Mouse (Mus musculus): ENCODE results near the gene Stmn3.
A peak's percentile ranks its signal among the peaks of the same experiment; 100 is the strongest.

Stmn3 gene

DNA sequence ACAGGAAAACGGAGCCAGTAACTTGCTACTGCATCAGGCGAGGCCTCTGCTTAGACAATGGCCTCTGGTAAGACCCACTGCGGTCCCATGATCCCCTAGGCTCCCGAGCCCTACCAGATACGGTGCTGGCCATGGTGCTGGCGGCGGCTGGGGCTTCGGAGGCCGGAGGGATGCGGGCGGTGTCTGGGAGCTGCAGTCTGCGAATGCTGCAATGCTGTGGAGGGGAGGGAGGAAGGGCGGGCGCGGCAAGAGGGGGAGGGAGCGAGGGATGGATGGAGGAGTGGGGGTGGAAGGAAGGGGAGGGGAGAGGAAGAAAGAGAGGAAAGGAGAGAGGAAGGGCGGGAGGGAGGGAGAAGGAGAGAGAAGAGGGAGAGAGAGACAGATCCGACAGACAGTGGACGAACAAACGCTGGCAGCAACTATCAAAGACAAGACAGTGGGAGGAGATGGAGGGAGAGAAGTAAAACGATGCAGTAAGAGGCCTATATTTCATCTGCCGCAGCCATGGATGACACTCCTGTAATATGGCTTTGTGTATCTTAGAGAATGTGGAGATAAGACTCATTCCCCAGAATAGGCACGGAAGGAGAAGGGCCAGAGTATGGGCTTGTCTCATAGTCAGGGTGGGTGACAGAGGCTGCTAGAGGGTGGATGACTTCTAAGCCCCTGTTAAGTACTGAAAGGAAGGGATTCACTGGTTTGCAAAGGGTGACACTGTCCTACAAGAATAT is at the start of gene Stmn3:
TSS of gene Stmn3 (minus strand) at position 421 of the 731 bp plus-strand sequence.
- DNase-seq (ENCODE audit: low read depth): peak; percentile 11

DNA sequence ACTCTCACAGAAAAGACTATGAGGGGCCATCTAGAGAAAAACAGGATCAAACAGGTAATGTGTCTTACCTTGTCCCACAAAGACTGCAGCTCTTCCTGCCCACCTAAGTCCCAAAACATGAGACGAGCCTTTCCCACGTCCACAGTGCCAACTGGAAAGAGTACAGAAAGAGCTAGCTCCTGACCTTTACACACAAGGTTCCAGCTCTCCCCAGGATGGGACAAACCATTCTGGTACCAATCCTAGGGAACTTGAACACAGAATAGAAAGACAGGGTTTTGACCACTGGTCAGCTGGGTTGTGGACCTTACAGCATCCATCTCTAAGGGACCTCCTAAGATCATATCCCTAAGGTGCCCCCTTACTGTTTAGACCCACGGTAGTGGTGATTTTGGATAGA is 49.6 kb upstream of the Stmn3 start:
- DNase-seq (ENCODE audit: low read depth): no peak

DNA sequence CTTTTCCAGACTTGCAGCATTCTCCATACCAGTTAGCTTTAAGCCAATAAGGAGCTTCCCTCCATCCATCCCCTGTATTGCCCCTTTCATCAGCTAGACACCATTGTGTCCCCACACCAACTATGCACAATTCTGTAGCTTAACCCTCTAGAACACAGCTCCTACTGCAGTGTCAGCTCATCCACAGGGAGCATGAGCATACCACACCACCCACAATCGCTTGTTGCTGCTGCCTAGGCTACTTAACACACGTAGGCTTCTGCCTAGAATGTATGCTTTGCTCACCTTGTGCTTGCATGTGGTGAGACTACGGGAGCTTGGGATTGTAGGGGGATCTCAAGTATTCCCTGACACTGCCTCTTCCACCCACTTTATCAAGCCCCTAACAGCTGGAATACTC is 42.5 kb upstream of the Stmn3 start:
- DNase-seq (ENCODE audit: low read depth): no peak

DNA sequence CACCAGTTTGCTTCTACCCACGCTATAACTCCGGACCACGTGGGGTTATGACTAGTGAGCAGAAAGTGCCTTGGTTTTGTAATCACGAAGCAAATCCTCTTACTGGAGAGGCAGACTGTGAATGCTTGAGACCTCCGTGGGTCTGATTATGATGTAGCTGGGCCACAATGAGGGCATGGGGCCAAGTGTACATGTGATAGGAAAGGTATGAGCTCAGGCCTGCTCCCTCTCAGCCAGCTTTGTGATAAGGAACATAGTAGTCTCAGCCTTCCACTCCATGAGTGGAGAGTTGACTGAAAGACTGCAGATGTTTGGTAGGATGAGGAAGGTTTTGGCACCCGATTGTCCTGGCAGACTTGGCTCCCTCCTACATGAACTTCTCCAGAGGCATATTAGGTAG is 28.5 kb upstream of the Stmn3 start:
- DNase-seq (ENCODE audit: low read depth): no peak

DNA sequence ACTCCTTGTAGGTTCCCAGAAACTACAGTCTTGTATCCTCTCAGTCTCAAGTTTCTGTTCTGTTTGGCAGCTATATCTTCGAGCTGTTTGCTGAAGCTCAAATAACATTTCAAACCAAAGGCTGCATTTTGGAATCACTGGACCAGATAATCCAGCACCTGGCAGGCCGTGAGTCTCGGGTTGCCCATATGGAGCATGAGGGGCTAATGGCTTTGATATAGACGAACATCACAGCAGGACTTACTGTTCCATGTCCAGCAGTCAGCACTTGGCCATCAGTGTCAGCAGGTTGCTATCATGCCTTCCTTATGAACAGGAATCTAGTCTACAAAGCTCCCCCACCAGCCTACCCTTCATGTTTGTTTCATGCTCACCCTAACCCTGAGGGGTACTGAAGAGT is 26.1 kb upstream of the Stmn3 start:
- DNase-seq (ENCODE audit: low read depth): no peak

DNA sequence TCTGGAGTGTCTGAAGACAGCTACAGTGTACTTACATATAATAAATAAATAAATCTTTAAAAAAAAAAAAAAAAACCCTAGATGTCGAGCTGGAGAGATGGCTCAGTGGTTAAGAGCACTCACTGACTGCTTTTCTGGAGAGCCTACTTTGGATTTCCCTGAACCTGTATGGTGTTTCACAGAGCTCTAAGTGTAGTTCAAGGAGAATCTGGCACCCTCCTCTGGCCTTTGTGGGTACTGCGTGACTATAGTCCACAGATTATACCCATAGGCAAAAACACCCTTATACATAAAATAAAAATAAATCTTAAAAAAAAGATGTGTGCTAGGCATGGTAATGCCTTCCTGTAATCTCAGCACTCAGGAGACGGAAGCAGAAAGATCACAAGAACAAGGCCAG is 19.7 kb upstream of the Stmn3 start:
- peak; percentile 88 for DNase-seq (ENCODE audit: low read depth)

DNA sequence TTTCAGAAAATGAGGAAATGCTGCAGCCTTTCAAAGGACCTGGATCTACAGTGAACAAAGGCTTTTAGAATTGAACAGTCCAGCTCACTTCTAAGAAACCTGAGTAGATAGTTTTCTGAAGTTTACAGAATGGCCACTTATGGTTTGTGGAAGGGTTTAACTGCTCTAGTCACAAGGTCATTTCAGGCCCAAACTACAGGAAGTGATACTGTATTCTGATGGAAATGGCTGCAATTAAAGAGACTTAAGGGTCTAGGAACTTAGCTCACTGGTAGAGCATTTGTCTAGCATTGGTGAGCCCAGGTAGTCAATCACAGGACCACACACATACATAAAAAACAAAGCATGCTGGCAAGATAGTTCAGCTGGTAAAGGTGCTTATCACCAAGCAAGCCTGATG is 18.2 kb upstream of the Stmn3 start:
- no peak for DNase-seq (ENCODE audit: low read depth)

DNA sequence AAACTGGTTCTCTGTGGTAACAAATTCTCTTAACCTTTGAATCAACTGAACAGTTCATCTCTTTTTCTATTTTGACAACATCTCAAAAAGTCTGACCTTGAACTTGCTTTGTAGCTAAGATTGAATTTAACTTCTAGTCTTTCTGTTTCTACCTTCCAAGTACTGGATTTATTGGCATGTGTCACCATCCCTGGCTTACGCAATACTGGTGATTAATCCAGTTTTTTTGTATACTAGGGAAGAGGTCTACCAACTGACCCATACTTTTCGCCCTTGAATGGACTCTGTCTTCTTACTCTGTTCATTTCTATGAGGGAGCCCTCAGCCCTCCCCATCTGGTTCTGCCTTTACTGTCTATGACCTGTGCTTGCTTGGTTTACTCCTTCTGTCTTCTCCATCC is 11.8 kb upstream of the Stmn3 start:
- DNase-seq (ENCODE audit: low read depth): peak; percentile 66

DNA sequence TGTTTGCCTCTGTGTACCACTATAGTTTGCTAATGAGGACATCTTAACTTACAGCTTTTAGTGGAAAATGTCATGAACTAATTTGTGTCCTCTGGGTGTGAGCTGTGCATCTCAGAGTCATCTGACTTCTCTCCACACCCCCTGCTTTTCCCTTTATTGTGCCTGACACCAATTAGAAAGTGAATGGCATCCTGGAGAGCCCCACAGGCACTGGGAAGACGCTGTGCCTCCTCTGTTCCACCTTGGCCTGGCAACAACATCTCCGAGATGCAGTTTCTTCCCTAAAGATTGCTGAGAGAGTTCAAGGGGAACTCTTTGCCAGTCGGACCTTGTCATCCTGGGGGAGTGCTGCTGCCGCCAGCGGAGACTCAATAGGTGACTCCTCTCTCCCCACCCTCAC is 7.8 kb upstream of the Stmn3 start:
- no peak for DNase-seq (ENCODE audit: low read depth)

DNA sequence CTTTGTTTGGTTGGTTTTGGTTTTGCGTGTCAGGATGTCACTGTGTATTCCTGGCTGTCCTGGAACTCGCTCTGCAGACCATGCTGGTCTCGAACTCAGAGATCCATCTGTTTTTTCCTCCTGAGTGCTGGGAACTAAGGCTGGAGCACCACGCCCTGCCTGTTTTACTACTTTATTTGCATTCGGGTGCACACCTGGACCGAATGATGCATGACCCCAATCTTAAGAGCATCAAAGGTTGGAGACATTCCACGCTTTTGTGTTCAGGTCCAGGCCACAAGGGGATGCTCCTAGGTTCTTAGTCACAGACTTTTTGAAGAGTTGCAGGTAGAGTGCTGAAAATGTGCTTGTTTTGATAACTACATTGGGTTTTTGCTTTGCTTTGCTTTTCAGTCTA is 5.8 kb upstream of the Stmn3 start:
- DNase-seq (ENCODE audit: low read depth): no peak

DNA sequence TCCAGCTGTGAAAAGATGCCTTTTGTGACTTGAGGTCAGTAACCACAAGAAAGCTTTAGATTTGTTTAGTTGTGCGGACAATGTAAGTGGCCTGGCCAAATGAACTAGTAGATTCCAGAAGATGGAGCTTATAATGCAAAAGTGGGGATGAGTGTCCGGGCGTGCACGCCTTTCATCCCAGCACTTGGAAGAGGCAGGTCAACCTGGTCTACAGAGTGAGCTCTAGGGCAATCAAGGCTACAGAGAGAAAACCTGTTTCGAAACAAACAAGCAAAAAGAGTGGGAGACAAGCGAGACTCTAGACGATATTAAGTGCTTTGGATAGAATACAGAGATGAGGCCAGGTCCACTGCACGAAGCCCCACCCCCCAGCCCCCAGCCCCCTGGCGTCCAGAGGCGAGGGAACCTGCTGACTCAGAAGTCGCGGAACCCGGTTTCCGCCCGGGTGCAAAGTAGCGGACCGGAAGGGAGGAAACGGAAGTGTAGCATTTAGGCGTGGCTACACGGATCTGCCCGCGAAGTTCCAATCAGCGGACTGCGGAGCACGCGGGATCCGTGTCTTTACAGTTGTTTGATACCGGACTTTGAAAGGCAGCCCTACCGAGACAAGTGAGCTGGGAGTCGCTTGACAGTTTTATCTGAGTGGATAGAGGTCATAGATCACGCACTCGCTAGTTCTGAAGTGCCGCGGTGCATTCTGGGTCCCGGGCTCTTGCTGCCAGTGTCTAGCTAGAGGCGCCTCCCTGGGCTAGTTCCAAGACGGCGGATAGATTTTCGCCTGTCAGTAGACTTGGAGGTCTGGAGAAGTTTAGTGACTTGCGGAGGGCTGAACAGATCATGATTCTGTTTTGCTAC is 5.2 kb upstream of the Stmn3 start, which contains the start of gene Rtel1:
TSS of gene Rtel1 (plus strand) at position 492 of the 855 bp plus-strand sequence.
- peak; percentile 93 for DNase-seq (ENCODE audit: low read depth)

DNA sequence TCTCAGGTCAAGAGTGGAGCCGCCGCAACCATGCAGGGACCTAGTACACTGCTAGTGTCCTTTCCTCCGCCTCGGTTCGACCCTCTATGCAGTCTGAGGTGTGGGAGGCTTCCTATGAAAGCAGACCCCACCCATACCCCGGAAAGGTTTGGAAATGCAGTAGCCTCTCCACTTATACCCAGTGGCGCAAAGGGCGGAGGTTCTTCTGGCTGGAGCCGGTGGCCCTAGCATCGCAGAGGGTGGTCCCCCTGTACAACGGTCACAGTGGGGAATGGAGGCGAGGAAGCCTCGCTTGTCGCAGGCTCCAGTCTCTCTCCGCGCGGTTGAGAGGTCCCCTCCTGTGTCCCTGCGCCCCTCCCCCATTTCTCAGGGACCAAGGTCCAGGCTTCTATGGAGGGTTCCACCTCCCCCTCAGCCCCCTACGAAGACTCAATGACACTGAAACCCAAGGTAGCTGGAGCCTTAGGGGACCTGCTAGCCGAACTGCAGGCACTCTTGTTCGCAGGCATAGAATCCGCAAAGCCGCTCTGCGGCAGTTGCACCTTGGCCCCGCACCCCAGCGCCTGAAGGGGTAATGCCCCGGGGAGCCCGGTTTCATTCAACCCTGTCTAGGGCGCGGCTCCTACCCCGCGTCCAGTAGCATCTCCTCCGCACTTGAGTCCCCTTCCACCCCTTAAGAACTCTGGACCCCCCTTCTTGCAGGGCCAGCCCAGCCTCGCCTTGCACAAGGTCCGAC is 788 bp downstream of the Stmn3 start:
- no peak for DNase-seq (ENCODE audit: low read depth)

DNA sequence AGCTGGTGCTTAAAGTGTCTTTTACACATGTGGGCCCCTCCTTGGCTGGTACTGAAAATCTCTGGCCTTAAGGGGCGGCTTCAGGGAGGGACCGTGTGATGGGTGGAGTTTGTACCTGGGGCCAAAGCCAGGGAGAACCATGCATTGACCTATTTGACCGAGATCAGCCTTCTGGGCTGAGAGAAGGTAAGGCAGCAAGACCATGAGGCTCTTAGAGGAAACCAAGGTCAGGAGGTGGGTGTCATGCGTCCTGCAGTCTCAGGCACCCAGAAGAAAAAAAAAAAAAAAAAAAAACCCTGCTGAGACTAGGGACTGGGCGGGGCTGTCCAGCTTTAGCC is 1.3 kb downstream of the Stmn3 start:
- no peak for DNase-seq (ENCODE audit: low read depth)

DNA sequence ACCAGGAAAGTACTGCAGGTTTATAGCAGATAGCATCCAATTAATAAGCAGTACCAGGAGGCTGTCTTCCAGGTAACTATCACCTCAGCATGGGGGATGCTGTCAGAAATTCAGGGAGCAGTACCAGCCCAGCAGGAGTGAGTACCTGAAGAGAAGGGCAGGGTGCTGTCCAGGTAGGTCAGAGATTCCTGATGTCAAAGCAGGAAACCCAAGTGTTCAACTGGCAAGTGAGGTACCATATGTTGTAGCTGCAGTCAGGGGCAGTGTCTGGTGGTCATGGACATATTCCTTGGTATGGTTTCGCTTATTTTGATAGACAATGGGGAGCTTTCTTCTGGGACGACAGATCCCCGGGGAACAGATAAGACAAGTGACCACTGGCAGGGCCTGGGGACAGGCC is 1.9 kb downstream of the Stmn3 start:
- no peak for DNase-seq (ENCODE audit: low read depth)

DNA sequence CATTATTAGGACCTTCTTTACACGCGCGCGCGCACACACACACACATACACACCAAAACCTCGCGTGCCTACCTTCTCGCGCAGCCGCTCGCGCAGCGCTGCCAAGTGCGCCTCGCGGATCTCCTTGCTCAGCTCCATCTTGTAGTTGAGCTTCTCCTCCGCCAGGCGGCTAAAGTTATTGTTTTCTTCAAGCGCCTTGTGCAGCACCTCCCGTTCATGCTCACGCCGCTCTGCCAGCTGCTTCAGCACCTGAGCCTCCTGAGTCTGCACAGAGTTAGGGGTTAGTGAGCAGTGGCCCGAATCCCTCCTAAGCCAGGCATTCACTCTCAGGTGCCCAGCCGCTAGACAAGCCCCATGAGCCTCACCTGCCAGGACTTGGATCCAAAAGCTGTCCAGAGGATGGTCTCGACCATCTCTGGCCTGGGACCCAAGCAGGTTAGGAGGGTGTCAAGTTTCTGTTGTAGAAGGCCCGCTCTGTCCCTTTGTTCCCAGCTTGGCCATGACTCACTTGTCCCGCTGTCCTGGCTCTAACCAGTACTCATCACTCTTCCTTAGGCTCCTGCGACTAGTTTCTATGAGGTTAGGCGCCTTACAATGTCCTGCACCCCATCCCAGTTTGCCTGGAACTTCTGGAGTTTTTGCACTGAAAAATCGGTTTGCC is 7.0 kb downstream of the Stmn3 start:
- DNase-seq (ENCODE audit: low read depth): no peak

DNA sequence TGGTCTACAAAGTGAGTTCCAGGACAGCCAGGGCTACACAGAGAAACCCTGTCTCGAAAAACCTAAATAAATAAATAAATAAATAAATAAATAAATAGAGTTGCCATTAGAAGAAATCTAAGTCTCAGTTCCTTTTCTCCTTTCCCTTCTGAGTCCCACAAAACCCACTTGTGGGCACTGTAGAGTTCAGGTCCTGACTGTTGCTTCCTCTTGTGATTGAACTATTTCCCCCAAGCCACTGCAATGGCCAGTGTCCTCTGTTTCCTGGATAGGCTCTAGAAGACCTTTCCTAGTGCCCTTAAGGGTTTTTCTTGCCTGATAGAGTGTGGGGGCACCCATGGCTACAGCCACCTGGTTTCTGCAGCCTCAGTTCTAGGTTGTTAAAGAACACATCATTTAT is 9.4 kb downstream of the Stmn3 start:
- no peak for DNase-seq (ENCODE audit: low read depth)

DNA sequence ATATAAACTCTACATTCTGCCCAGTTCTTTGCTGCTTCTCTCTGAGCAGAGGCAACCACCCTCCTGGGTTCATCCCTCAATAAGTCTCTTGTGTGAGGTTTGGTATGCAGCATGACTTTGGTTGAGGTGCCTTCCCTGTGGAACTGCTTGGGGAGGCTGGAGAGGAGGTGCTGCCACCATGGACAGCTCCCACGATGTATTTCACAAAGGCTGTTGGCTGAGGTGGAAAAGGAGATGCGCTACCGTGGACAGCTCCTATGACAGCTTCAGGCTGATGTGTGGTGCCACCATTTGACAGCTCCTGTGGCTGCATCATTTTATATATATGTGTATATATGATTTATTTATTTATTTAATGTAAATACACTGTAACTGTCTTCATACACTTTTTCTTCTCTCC is 12.3 kb downstream of the Stmn3 start:
- peak; percentile 47 for DNase-seq (ENCODE audit: low read depth)

DNA sequence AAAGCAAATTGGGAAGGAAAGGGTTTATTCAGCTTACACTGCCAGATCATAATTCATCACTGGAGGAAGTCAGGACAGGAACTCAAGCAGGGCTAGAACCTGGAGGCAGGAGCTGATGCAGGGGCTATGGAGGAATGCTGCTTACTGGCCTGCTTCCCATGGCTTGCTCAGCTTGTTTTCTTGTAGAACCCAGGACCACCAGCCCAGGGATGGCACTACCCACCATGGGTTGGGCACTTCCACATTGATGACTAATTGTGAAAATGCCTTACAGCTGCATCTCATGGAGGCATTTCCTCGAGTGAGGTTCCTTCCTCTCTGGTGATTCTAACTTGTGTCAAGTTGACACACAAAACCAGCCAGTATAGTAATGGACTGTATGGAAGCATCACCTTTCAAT is 23.4 kb downstream of the Stmn3 start:
- DNase-seq (ENCODE audit: low read depth): no peak

DNA sequence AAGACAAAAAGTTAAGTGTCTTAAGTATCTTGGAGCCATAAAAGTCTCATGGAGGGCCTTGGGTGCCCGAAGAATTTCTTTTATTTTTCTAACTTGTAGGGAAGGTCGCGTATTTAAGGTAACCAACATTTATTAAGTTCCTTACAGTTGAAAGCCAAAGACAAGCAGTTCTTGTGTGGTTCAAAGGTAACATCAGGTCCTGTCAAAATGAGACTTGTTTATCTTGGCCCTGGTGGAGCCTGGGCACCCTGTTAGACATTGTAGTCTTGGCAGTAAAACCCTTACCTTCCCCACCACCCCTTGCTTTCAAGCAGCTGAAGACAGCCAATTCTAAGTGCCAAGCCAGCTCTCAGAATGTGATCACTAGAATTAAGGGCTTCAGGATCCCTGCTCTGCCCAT is 25.6 kb downstream of the Stmn3 start:
- DNase-seq (ENCODE audit: low read depth): peak; percentile 13

DNA sequence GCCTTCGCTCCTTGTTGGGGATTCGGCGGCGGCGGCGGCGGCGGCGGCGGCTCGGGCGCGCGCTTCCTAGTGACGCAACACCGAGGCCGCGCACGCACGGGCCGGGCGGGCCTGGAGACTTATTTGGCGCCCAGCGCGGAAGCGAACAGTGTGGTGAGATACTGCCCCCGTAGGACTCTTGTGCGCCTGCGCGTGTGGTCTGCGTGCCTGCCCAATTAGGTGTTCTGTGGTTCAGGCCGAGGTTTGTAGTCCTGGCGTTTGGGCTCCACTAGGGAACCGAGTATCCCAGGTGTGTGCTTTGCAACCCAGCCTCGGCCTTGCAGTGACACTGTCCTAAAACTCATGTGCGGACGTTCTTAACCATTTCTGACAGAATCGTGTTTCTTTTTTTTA is 26.3 kb downstream of the Stmn3 start, which contains the start of gene Gmeb2:
TSS of gene Gmeb2 (minus strand) at position 78 of the 393 bp plus-strand sequence.
- DNase-seq (ENCODE audit: low read depth): peak; percentile 98

DNA sequence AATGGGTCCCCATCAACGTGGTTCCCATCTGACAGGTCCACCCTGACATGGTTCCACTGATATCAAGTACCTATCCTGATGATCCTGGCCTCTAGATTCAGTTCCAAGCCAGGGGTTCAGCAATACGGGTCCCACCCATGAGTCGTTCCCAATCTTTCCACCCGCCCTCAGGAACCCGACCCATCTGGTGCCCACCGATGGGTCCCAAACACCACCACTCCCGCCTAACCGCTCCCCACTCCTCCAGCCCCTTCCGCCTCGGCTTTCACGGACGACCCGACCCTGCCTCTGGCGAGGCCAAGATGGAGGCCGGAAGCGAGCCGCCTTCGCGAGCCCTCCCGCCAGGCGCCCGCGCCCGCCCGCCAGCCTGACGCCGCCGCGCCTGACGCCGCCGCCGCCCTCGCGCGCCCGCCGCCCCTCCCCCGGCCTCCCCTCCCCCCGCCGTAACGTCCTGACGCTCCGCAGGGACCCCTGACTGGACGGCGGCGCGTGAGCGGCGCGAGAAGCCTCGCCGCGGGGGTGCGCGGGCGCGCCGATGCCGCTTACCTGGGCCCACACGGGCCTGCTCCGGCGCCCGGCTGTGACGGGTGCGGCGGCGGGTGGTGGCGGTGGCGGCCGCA is 26.9 kb downstream of the Stmn3 start:
- peak; percentile 86 for DNase-seq (ENCODE audit: low read depth)

Measured in NIH3T3 (cell line).